Mouse (Mus musculus) liver, adult (tissue): ENCODE results near the gene Gtpbp3.
A peak's percentile ranks its signal among the peaks of the same experiment; 100 is the strongest.

Experiments
- GATA4 ChIP-seq: IDR thresholded peaks from 2 replicates; pipeline ENCODE4 v1.6.1; 2014; ENCODE audit warnings: mild to moderate bottlenecking, low read length; ENCODE audit not compliant: insufficient replicate concordance

Gtpbp3 gene

DNA sequence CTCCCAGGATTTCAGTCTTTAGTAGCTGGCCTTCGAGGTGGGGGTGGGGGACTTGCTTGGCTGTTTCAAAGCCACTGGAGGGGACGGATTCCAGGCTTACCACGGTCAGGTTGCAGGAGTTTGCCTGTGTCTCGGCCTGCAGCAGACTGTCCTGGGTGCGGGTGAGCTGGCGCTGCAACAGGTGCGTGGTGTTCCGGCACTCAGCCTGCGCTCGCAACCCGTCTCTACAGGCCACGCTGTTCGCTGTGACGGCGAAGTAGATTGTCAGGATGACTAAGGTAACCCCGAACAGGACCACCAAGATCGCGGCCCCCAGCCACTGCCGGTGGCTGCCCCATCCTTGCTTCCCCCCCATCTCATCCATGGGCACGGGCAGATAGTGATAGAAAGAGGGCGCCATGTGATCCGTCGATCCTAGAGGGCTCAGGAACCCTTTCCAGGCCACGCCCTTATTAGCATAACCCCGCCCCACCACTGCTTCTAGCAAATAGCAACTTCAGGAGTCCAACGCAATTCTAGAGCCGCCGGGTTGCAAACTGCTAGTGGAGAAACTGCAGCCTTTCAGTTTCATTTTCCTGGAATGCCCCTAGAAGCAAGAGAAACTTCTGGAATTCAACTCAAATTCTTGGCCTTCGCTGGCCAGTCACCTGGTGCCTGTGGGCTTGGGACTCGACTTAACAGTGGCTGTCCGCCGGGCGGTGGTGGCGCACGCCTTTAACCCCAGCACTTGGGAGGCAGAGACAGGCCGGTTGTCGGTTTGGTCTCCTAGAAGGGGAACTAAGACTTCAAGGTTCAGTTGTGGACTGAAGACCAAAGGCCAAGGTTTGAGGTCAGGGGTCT is 49.3 kb downstream of the Gtpbp3 start, which contains the start of gene Bst2:
Gene Bst2 (minus strand): TSS at position 429 of the 840 bp plus-strand sequence.
- TF ChIP-seq GATA4 = no peak; the same call in 1 of the 2 replicates

DNA sequence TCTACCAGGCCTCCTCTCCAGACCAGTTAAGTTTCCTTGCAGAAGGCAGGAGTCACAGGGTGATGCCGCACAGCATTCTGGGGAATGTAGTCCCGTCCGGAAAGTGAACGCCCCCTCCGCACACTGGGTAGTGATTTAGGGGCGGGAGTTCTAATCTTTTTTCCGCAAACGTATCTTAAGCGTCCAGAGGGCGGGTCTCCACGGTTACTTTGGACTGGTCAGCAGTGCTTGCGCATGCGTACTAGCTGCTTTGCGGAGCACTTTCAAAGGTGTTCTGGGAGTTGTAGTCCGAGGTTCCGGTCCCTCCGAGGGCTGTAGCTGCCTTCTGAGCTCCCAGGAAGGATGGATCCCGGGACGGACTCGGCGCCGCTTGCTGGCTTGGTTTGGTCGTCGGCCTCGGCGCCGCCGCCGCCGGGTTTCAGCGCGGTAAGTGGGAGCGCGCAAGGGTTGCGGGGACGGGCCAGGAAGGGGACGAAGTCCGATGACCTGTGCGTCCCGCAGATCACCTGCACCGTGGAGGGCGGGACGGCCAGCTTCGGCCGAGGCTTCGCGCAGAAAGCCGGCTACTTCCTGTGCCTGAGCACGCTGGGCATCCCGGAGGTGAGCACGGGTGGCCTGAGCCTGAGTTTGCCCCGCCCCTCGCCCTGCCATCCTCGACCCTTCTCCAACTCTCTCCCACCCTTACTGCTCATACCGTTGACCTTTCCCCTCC is 54.9 kb downstream of the Gtpbp3 start, which contains the start of gene Mvb12a:
Gene Mvb12a (plus strand): TSS at position 291 of the 712 bp plus-strand sequence.
- TF ChIP-seq GATA4 = peak; percentile 70; the same call in 1 of the 2 replicates

DNA sequence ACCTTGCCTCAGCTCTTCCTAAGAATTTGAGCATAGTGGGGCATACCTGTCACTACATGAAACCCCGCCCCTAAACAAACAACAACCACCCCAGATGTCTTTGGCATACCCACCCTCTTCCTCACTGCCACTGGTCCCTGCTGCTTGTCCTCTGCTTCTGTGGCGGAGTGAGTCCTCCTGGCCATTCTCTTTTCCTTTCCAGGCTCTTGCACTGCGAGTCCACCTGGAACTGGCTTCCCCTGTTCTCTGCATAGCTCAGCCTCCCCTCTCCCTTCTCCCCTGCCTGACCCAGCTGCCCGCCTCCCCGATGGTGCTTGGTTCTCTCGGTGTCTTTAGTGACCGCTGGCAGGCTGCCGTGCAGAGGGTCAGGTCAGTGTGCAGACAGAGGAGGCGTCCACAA is 55.9 kb downstream of the Gtpbp3 start:
- TF ChIP-seq GATA4 = no peak

DNA sequence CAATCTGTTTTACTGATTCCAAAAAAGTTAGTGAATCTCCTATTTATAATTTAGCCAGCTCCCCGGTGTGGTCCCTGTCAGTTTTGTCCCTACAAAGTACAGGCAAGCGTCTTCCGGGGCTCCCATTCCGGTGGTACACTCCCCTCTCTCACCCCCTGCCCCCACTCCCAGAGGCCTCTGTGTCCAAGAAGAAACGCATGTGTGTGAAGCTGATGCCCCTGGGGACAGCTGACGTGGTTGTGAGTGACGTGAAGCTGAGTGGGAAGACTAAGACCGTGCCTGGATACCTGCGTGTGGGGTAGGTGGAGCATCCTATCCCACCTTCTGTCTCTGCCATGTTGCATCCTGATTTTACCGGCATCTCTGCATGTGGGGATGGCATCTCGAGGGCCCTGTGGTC is 57.1 kb downstream of the Gtpbp3 start:
- no peak for TF ChIP-seq GATA4

DNA sequence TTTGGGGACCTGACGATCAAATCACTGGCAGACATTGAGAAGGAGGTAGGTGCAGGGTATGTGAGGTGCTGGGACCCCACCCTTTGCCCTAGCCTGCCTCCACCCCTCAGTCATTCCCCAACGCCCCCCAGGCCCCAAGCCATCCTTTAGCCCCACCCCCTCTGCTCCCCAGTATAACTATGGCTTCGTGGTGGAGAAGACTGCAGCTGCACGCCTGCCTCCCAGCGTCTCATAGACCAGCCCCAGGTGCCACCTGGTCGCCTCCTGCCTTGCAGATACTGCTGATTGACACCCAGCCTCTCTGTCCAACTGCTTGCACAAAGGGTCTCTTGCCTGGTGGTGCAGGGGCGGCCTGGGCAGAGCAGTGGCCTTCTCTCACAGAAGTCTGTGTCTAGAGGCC is 59.7 kb downstream of the Gtpbp3 start:
- no peak for TF ChIP-seq GATA4
